Mouse (Mus musculus) MEL (cell line): ENCODE data around the gene Xrcc4. TPM values are rescaled to one million over a fixed set of nuclear protein-coding genes. Genes with fewer than 3 reads are reported as not detected.

Experiments used
- DNase-seq: peaks from one replicate; pipeline ENCODE4 v3.0.0; 2011; ENCODE audit warnings: low read depth, low spot score
- H3K27ac ChIP-seq: 2 replicates; pipeline ENCODE4 v1.5.1; 2012; ENCODE audit warnings: low read depth, mild to moderate bottlenecking, control low read depth, low read length, moderate library complexity; ENCODE audit not compliant: control insufficient read depth
- H3K27me3 ChIP-seq, 2 experiments: fragments of 150-350 bp in 1 of 2; sonication (generic) in 1 of 2; 2 replicates each; pipeline ENCODE4 v1.6.1; 2012; ENCODE audit warnings: low read length in 2 of 2, mild to moderate bottlenecking in 2 of 2, improper control_type of control experiment in 1 of 2, moderate library complexity in 1 of 2; ENCODE audit not compliant: insufficient read depth in 2 of 2, control insufficient read depth in 1 of 2
- H3K36me3 ChIP-seq, 2 experiments: 2 replicates each; pipeline ENCODE4 v1.6.1; 2012 to 2014; ENCODE audit warnings: low read length in 2 of 2, improper control_type of control experiment in 1 of 2, inconsistent platforms in 1 of 2, mild to moderate bottlenecking in 1 of 2; ENCODE audit not compliant: insufficient read depth in 2 of 2, control insufficient read depth in 1 of 2
- H3K4me1 ChIP-seq, 2 experiments: fragments of 150-350 bp in 1 of 2; sonication (generic) in 1 of 2; 2 replicates each; pipeline ENCODE4 v1.6.1; 2012; ENCODE audit warnings: low read length in 2 of 2, improper control_type of control experiment in 1 of 2, mild to moderate bottlenecking in 1 of 2; ENCODE audit not compliant: insufficient read depth in 2 of 2, control insufficient read depth in 1 of 2
- H3K4me3 ChIP-seq, 2 experiments: fragments of 150-350 bp in 1 of 2; sonication (generic) in 1 of 2; 2 replicates each; pipeline ENCODE4 v1.5.1; 2012; ENCODE audit warnings: low read depth in 2 of 2, low read length in 2 of 2, mild to moderate bottlenecking in 2 of 2, moderate library complexity in 2 of 2, control low read depth in 1 of 2, improper control_type of control experiment in 1 of 2; ENCODE audit not compliant: control insufficient read depth in 1 of 2, insufficient read depth in 1 of 2
- H3K79me2 ChIP-seq: 2 replicates; pipeline ENCODE4 v1.6.1; 2012; ENCODE audit warnings: mild to moderate bottlenecking, low read length, moderate library complexity; ENCODE audit not compliant: control insufficient read depth, poor library complexity, insufficient read depth
- H3K9ac ChIP-seq: 2 replicates; pipeline ENCODE4 v1.6.1; 2012; ENCODE audit warnings: low read depth, mild to moderate bottlenecking, control low read depth, low read length, moderate library complexity; ENCODE audit not compliant: control insufficient read depth, poor library complexity, severe bottlenecking
- H3K9me3 ChIP-seq: fragments of 150-350 bp; sonication (generic); replicated peaks from 2 replicates; pipeline ENCODE4 v1.6.1; 2012; ENCODE audit warnings: mild to moderate bottlenecking, low read length, improper control_type of control experiment, moderate library complexity; ENCODE audit not compliant: insufficient read depth
- BHLHE40 ChIP-seq: IDR thresholded peaks from 2 replicates; pipeline ENCODE4 v1.6.1; 2012; ENCODE audit warnings: low read depth, mild to moderate bottlenecking, inconsistent platforms, low read length, improper control_type of control experiment, borderline replicate concordance
- CHD1 ChIP-seq: IDR thresholded peaks from 2 replicates; pipeline ENCODE4 v1.6.1; 2012; ENCODE audit warnings: low read depth, mild to moderate bottlenecking, inconsistent platforms, low read length, improper control_type of control experiment
- CHD2 ChIP-seq: IDR thresholded peaks from 2 replicates; pipeline ENCODE4 v1.6.1; 2011; ENCODE audit warnings: low read length, improper control_type of control experiment
- CTCF ChIP-seq, 3 experiments: IDR thresholded peaks in 2 of 3; conservative IDR thresholded peaks in 1 of 3; 2 replicates each; pipeline ENCODE4 v1.5.1; 2011 to 2012; ENCODE audit warnings: low read length in 3 of 3, low read depth in 2 of 3, mild to moderate bottlenecking in 2 of 3, improper control_type of control experiment in 1 of 3, inconsistent platforms in 1 of 3, mixed read lengths in 1 of 3, moderate library complexity in 1 of 3; ENCODE audit not compliant: control insufficient read depth in 1 of 3, insufficient read depth in 1 of 3, poor library complexity in 1 of 3, severe bottlenecking in 1 of 3
- E2F4 ChIP-seq: IDR thresholded peaks from 2 replicates; pipeline ENCODE4 v1.6.1; 2011; ENCODE audit warnings: low read depth, low read length, improper control_type of control experiment, borderline replicate concordance
- ETS1 ChIP-seq: IDR thresholded peaks from 2 replicates; pipeline ENCODE4 v1.6.1; 2012; ENCODE audit warnings: low read depth, mild to moderate bottlenecking, inconsistent platforms, low read length, improper control_type of control experiment, moderate library complexity
- GABPA ChIP-seq: IDR thresholded peaks from 2 replicates; pipeline ENCODE4 v1.6.1; 2012; ENCODE audit warnings: low read depth, mild to moderate bottlenecking, inconsistent platforms, low read length, improper control_type of control experiment, moderate library complexity
- HCFC1 ChIP-seq: IDR thresholded peaks from 2 replicates; pipeline ENCODE4 v1.6.1; 2012; ENCODE audit warnings: low read depth, mild to moderate bottlenecking, inconsistent platforms, low read length, improper control_type of control experiment, moderate library complexity
- KAT2A ChIP-seq: conservative IDR thresholded peaks from 2 replicates; pipeline ENCODE4 v1.6.1; 2012; ENCODE audit warnings: low read depth, low read length, improper control_type of control experiment, inconsistent platforms
- MAFK ChIP-seq: IDR thresholded peaks from 2 replicates; pipeline ENCODE4 v1.6.1; 2011; ENCODE audit warnings: low read depth, mild to moderate bottlenecking, low read length, improper control_type of control experiment, borderline replicate concordance
- MAZ ChIP-seq: IDR thresholded peaks from 2 replicates; pipeline ENCODE4 v1.6.1; 2012; ENCODE audit warnings: low read depth, mild to moderate bottlenecking, inconsistent platforms, low read length, improper control_type of control experiment
- MXI1 ChIP-seq: IDR thresholded peaks from 2 replicates; pipeline ENCODE4 v1.6.1; 2011; ENCODE audit warnings: mild to moderate bottlenecking, low read depth, low read length, improper control_type of control experiment
- NELFE ChIP-seq: IDR thresholded peaks from 2 replicates; pipeline ENCODE4 v1.6.1; 2011; ENCODE audit warnings: low read depth, low read length, improper control_type of control experiment
- POLR2A ChIP-seq, 2 experiments: IDR thresholded peaks; 2 replicates each; pipeline ENCODE4 v1.6.1; 2011 to 2012; ENCODE audit warnings: low read length in 2 of 2, mild to moderate bottlenecking in 2 of 2, control low read depth in 1 of 2, improper control_type of control experiment in 1 of 2, low read depth in 1 of 2, moderate library complexity in 1 of 2; ENCODE audit not compliant: control insufficient read depth in 1 of 2, insufficient read depth in 1 of 2, poor library complexity in 1 of 2
- POLR2AphosphoS5 ChIP-seq: IDR thresholded peaks from 2 replicates; pipeline ENCODE4 v1.6.1; 2012; ENCODE audit warnings: low read depth, borderline replicate concordance, mild to moderate bottlenecking, inconsistent platforms, low read length, moderate library complexity, mixed read lengths
- RCOR1 ChIP-seq: IDR thresholded peaks from 2 replicates; pipeline ENCODE4 v1.6.1; 2012; ENCODE audit warnings: low read depth, mild to moderate bottlenecking, inconsistent platforms, low read length, improper control_type of control experiment
- SMC3 ChIP-seq: IDR thresholded peaks from 2 replicates; pipeline ENCODE4 v1.6.1; 2011; ENCODE audit warnings: low read depth, low read length, improper control_type of control experiment
- TBP ChIP-seq: IDR thresholded peaks from 2 replicates; pipeline ENCODE4 v1.8.0; 2011; ENCODE audit warnings: low read depth, low read length, improper control_type of control experiment
- TCF12 ChIP-seq: IDR thresholded peaks from 2 replicates; pipeline ENCODE4 v1.6.1; 2014; ENCODE audit warnings: low read depth, mild to moderate bottlenecking, inconsistent platforms, low read length, improper control_type of control experiment, moderate library complexity
- UBTF ChIP-seq: IDR thresholded peaks from 2 replicates; pipeline ENCODE4 v1.6.1; 2012; ENCODE audit warnings: low read depth, mild to moderate bottlenecking, inconsistent platforms, low read length, improper control_type of control experiment, moderate library complexity, borderline replicate concordance; ENCODE audit not compliant: insufficient read depth
- ZMIZ1 ChIP-seq: IDR thresholded peaks from 2 replicates; pipeline ENCODE4 v1.6.1; 2012; ENCODE audit warnings: low read depth, mild to moderate bottlenecking, inconsistent platforms, low read length, improper control_type of control experiment, moderate library complexity
- ZNF384 ChIP-seq: IDR thresholded peaks from 2 replicates; pipeline ENCODE4 v1.6.1; 2012; ENCODE audit warnings: low read depth, mild to moderate bottlenecking, inconsistent platforms, low read length, improper control_type of control experiment
- polyA plus RNA-seq, 2 experiments: library from polyadenylated mRNA; stranded (reverse) in 1 of 2; unstranded in 1 of 2; fragments of >175 nt in 1 of 2; fragments of >200 nt in 1 of 2; gene quantifications; 2 replicates each; pipeline versions ENCODE4 v1.2.1 to v1.2.4; 2012; ENCODE audit warnings: low replicate concordance in 2 of 2, low read depth in 1 of 2; ENCODE audit not compliant: insufficient read length in 2 of 2, insufficient read depth in 1 of 2, missing spikeins in 1 of 2
- total RNA-seq: library from RNA; depleted of rRNA; stranded (reverse); fragments of 300-350 nt; gene quantifications from 2 replicates; pipeline ENCODE4 v1.2.3, GENCODE M21; 2012

Gene Xrcc4
- total and polyA plus RNA-seq, 3 experiments = 6.6 to 7.7 TPM; not detected in 1

DNA sequence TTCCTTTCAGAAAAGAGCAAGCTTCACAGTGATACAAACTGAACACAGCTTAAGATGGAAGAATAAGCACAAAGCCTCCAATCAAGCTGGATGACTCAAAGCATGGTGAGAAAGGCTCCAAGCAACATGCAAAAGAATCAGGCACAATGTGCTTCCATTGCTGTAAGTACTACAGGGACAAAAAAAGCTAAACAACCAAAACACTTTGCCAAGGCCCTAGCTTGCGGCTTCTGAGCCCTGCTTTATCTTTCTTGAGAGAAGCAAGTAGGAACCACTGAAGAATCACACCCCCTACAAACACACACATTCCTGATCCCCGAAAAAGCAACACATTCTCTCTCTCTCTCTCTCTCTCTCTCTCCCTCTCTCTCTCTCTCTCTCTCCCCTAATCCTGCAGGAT is 56.9 kb downstream of the Xrcc4 start:
- Histone ChIP-seq H3K79me2 (no peaks in the 10 kb centered on the region), H3K27ac (no peak overlapping the region), H3K9ac (no peak overlapping the region), H3K36me3 (no peaks in the 10 kb centered on the region), H3K27me3 (no peaks in the 10 kb centered on the region), H3K4me1 (no peaks in the 10 kb centered on the region), H3K9me3 (no peaks in the 10 kb centered on the region), H3K4me3 (no peak overlapping the region)
- TF ChIP-seq BHLHE40 (no peak), KAT2A (no peak), NELFE (no peak), ZNF384 (no peak), HCFC1 (no peak), ZMIZ1 (no peak)
- DNase-seq = no peak

DNA sequence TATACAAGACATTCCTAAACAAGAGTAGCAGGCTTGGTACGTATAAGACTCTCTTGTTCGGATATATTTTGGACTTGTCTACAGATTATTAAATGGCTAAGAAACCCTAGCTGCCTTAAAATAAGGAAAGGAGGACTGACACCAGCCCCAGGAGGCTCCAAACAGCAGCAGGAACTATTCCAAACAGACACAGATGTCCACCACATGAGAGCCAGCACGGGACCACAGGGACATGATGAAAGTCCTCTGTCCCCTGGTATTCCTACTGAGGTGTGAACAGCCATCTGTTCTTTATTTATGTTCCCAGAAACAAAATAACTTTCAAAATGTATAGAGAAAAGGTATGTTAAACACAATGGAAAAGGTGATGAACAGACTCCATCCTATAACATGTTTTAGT is 58.5 kb downstream of the Xrcc4 start:
- no peaks in the 10 kb centered on the region for H3K36me3 ChIP-seq
- TF ChIP-seq POLR2AphosphoS5 (no peak), GABPA (no peak), CHD2 (no peak), E2F4 (no peak), SMC3 (no peak), MAFK (no peak), TCF12 (no peak), CTCF (IDR thresholded peaks at IDR 0.05 in 2 of 3, conservative IDR thresholded peaks at IDR 0.05 in 1 of 3; ENCODE audit: control insufficient read depth in 1 of 3, insufficient read depth in 1 of 3, low read depth in 2 of 3, low read length in 3 of 3, poor library complexity in 1 of 3, severe bottlenecking in 1 of 3) (no peak), NELFE (no peak), ETS1 (no peak), TBP (no peak), UBTF (no peak), MAZ (no peak), KAT2A (no peak), BHLHE40 (no peak), CHD1 (no peak), MXI1 (no peak), POLR2A (IDR thresholded peaks at IDR 0.05; ENCODE audit: control insufficient read depth in 1 of 2, insufficient read depth in 1 of 2, low read depth in 1 of 2, low read length in 2 of 2, poor library complexity in 1 of 2) (no peak), RCOR1 (no peak)
- TF ChIP-seq, all 39 proteins: peak for 0
- DNase-seq = no peak

More for the DNA sequence above, 58.5 kb downstream of the Xrcc4 start:
- H3K9ac ChIP-seq = no peak overlapping the region
- no peaks in the 10 kb centered on the region for H3K9me3 ChIP-seq
- no peaks in the 10 kb centered on the region for H3K27me3 ChIP-seq
- no peak overlapping the region for H3K27ac ChIP-seq
- H3K79me2 ChIP-seq = no peaks in the 10 kb centered on the region
- H3K4me3 ChIP-seq = no peak overlapping the region
- H3K4me1 ChIP-seq = no peaks in the 10 kb centered on the region
